Mouse (Mus musculus): ENCODE results near the gene C8g.

- TF ChIP-seq POLR2A (IDR thresholded peaks at IDR 0.05; ENCODE audit: insufficient read length, low read depth) (no peak), SRF (IDR thresholded peaks at IDR 0.05; ENCODE audit: control insufficient read depth, insufficient read length, low read depth) (no peak), CEBPB (IDR thresholded peaks at IDR 0.05; ENCODE audit: insufficient read depth, poor library complexity, severe bottlenecking) (no peak), TCF12 (IDR thresholded peaks at IDR 0.05; ENCODE audit: insufficient read depth, poor library complexity, severe bottlenecking) (no peak), MAX (IDR thresholded peaks at IDR 0.05; ENCODE audit: low read depth) (no peak)
Observed at GRCm38 (mm10) chr2:25502726-25503125, 1.2 kb upstream of the C8g start.

All from myocyte (in vitro differentiated cells).